Mouse (Mus musculus) thymus, postnatal 25 days (tissue): ENCODE data around the gene Gm21985.
"Not testable (repeated sequence)": the region's sequence is repeated elsewhere in the genome, so short reads cannot be mapped to it uniquely, and the experiment has no call there.

Experiments
- DNase-seq: peaks from one replicate; pipeline ENCODE4 v3.0.0; 2022

Gm21985 gene

DNA sequence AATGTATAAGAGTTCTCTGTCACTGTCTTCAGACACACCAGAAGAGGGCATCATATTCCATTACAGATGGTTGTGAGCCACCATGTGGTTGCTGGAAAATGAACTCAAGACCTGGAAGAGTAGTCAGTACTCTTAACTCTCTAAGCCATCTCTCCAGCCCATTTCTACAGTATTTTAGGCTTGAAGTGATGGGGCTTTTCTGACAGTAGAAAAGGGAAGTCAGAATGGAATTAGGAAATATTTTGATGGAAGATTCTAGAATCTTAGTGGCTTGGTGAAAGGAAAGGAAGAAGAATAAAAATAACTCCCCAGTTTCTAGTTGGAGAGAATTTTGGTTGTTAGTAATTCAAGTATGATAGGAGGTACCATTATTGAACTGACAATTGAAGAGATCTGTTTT is 127.8 kb downstream of the Gm21985 start:
- no peak for DNase-seq

DNA sequence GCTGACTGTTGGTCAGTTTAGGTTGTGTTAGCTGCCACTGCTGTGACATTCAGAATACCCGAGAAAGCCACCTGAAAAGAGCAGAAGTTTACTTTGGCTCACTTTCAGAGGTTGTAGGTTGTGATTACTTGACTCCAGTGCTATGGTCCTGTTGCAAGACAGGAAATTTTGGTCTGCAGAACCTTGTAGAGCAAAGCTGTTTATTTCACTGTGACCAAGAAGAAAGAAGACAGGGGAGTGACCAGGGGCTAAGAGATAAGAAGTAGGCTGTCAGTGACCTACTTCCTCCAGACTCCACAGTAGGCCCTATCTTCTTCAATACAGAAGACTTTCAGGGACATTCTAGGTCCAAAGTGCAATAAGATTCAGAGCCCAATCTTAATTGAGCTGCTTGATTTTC is 130.5 kb downstream of the Gm21985 start:
- no peak for DNase-seq

DNA sequence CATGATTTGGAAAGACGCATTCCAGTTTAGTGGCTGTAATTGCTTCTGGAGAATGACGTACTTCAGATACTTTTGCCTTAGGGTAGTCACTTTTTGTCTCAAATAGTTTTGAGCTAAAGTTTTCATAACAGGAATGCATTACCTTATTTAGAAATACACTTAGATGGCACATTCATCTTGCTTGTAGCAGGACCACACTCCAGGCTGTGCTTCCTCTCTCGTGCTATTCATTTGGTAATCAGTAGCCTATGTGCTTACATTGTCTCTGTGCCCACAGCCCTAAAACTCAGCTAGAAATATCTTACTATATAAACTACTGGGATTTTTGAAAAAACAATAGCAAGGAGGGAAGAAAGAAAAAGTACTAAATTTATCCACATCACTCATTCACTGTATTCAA is 140.9 kb downstream of the Gm21985 start:
- no peak for DNase-seq

DNA sequence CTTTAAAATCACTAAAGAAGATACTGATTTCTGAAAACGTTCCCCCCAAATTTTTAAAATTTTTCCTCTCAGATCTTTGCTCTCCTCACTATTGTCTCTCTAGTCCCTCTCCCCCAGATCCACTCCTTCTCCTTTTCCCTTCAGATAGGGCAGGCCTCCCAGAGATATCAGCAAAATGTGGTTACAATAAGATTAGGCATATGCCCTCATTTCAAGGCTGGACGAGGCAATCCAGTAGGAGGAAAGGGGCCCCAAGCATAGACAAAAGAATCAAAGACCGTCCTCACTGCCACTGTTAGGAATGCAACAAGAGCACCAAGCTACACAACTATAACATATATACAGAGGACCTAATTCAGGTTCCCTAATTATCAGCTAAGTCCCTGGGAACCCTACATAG is 159.2 kb downstream of the Gm21985 start:
- DNase-seq, result no peak

DNA sequence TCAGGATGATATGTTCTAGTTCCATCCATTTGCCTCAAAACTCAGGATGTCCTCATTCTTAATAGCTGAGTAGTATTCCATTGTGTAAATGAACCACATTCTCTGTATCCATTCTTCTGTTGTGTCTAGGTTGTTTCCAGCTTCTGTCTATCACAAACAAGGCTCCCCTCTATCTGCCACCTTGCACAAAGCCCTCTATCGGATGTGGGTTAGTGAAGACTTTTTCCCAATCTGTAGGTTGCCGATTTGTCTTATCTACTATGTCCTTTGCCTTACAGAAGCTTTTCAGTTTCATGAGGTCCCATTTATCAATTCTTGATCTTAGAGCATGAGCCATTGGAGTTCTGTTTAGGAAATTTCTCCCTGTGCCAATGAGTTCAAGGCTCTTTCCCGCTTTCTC is 162.4 kb downstream of the Gm21985 start:
- not testable (repeated sequence) for DNase-seq

DNA sequence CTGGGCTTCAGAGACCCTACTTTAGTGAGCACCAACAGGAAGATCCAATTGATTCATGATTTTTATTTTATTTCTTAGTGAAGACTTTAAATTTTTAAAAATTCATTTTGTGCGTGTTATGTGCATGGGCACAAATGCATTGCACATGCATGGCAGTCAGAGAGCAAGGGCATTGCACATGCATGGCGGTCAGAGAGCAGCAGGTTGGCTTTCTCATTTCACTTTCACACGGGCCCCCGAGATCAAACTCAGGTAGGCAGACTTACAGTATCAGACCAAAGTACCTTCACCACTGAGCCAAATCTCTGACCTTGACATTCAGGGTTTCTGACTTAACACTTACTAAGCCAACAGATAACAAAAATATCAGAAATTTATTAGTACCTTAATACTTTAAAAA is 163.6 kb downstream of the Gm21985 start:
- DNase-seq, result no peak

DNA sequence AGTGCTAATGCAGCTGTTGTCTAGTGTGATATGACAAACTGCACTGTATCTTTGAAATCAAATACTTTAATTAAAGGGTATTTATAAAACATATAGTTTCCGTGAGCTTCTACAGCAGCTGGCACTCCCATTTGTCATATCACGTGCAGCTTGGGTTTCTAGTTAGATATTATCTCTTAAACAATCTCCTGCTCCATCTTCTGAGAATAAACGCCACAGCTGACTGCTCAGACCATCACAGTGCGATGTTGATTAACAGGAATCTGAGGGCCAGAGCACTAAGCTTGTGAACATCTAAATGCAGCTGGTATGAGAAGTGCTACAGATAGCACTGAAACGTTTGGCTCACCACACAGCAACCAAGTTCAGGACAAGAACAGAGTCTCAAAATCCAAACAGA is 164.3 kb downstream of the Gm21985 start:
- DNase-seq, result no peak

DNA sequence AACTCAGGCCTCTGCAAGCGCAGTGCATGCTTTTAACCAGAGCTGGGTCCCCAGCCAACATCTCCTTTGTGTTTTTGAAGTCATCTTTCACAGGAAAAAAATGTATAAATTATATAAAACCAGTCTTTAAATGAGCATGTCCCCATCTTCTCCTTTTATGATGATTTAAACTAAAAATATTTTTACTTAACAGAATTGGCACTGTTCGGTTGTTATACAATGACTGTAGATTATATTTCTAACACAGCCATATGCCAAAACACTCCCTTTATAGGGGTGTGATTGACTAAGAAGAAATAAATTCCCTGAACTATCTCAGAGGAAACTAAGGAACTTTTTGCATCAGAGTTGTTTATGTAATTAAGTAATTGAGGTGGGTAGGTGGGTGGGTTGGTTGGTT is 166.4 kb downstream of the Gm21985 start:
- no peak for DNase-seq

DNA sequence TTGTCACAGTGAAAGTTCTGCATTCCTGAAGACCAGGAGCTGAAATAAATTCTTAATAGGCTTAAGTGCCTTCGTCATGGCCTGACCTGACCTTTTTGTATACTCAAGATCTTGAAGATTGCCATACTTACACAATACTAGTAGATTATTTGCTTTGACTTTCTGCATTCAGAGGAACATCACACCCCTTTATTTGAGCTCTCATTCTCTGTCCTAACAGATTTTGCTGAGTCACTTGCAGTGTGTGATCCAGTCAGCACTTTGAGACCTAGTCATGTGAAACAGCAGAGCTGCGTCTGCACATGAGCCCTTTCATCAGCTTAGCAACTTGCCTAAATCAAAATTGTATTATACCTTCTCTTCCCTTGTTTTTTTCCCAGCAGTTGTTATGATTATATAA is 167.2 kb downstream of the Gm21985 start:
- DNase-seq, result no peak

DNA sequence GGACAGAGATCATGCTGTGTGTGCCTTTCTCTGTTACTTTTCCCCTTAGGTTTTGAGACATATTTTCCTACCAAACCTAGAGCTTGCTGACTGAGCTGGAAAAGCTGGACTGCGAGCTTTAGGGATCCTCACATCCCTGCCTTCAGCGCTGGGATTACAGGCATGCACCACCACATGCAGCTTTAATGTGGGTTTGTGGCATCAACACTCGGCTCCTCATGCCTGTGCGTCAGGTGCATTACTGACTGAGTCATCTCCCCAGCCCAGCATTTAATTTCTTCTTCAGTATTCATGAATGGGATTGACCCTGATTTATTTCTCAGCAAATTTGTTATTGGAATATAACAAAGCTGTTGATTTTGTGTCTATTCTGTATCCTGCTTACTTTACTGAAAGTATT is 170.2 kb downstream of the Gm21985 start:
- no peak for DNase-seq

DNA sequence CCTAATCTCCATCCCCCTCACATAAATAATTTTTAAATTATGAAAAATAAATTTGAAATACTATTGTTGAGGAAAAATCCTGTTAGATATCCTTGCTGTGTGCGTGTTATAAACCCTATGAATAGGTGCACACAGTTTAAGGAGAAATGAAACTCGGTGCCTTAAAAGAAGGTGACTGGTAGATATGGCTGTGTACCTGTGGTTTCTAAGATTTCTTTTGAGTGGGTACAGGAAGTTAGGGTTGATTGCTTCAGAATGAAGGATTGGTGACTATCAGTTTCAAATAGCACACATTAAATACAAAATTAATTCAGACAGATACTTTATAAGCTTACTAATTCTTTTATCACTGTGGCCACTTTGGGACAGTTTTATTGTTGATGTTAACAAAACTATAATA is 171.5 kb downstream of the Gm21985 start:
- no peak for DNase-seq

DNA sequence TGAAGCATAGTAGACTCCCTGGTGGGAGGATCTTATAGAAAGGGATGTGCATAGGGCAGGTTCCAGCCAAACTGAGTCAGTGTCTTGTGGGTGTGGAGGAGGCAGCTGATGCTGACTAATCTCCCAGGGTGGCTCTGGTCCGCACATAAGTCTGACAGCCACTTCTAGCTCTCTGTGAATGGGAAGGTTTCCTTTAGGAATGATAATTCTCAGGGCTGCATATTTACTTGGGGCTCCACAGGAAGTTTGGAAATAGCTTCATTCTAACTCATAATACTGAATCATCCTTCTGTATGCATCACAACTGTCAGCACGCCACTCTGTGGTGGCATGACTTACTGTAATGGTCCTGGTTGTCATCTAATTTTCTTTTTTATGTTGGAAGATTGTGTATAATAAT is 177.4 kb downstream of the Gm21985 start:
- no peak for DNase-seq

DNA sequence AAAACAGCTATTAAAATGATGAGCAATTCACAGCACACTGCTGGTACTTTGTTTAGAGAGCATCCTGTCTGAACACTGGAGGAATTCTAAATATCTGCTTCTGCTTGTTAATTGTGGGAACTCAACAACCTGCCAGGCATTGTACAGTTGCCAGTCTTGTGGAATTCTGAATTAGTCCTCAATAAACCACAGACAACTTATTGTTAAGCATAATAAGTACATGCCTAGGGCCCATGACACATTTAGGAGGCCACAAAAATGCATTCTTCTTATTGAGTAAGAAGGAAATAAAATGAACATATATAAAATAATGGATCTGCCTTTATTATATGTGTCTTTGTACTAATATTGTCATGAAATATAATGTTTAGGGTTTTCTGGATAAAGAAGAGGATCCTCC is 179.4 kb downstream of the Gm21985 start:
- no peak for DNase-seq

DNA sequence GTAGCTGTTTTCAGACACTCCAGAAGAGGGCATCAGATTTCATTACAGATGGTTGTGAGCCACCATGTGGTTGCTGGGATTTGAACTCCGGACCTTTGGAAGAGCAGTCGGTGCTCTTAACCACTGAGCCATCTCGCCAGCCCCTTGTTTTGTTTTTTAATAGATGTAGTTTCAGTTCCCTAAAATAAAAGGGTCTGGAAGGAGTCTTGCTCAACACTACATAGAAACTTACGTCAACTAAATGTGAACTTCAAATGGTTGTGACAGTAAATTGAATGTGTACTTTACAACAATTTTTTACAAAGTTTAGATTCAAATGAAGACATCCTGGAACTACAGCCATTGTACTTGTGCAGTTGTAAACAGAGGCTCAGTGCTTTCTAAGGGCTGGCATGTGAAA is 181.9 kb downstream of the Gm21985 start:
- DNase-seq, result not testable (repeated sequence)

DNA sequence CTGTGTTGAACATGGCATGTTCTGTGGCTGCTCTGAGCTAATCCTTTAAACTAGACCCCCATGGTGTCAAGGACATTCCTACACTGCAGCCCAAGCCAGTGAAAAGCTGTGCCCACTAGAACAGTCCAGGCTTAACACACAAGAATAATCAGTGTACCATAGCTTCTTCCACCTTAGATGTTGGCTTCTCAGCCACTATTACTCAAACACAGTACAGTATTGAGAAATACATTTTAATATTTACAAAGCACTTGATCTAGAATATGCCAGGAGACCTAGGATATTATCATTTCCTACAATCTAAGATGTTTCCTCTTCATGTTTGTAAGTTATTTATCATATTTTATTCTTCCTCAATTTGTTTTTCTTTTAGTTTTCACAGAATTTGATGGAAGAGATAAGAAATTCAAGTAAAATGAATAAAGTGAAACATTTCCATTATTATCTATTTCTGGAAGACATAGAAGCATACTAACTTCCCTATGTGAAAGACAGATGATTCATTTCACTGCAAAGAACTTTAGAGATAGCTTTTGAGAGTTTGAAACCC is 182.5 kb downstream of the Gm21985 start:
- no peak for DNase-seq

DNA sequence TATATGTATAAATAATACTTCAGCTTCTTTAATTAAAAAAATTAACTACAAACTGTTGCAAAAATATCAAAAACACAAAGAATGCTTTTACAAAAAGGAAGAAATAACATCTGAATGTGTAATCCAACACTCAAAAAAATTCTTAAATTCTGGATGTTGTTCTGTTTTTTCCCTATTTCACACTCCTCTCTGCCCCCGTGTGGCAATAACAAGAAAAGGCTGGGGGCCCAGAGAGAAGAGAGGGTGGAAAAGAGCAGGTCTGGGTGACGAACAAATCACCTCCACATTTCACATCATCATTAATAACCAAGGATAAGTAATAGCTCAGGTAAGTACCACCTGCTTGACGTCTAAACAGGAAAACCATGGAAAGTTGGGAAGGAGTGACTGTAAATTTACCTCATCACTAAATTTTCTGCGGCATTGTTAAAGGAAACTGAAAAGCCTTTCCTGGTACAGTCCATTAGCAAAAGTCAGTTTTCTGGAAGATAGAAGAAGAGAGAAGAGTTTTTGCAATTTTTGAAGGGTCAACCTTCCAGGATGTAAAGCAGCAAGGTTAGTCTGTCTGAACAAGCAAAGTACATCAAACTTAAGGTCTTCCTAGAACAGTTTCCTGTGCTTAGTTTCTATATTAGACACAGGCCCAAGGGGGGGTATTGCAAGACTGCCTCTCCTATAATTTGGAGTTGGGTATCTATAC is 183.6 kb downstream of the Gm21985 start:
- DNase-seq, result peak; percentile 19

DNA sequence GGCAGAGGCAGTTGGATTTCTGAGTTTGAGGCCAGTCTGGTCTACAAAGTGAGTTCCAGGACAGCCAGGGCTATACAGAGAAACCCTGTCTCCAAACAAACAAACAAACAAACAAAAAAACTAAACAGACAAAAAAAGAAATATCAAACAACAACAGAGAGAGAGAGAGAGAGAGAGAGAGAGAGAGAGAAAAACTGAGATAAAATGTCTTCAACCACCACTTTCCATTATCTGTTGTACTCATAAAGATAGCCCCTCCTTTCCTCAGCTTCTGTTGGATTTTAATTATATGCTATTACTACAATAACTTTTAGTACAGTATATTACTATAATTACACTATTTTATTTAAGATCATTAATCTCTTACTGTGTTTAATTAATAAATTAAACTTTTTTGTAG is 186.4 kb downstream of the Gm21985 start:
- not testable (repeated sequence) for DNase-seq

DNA sequence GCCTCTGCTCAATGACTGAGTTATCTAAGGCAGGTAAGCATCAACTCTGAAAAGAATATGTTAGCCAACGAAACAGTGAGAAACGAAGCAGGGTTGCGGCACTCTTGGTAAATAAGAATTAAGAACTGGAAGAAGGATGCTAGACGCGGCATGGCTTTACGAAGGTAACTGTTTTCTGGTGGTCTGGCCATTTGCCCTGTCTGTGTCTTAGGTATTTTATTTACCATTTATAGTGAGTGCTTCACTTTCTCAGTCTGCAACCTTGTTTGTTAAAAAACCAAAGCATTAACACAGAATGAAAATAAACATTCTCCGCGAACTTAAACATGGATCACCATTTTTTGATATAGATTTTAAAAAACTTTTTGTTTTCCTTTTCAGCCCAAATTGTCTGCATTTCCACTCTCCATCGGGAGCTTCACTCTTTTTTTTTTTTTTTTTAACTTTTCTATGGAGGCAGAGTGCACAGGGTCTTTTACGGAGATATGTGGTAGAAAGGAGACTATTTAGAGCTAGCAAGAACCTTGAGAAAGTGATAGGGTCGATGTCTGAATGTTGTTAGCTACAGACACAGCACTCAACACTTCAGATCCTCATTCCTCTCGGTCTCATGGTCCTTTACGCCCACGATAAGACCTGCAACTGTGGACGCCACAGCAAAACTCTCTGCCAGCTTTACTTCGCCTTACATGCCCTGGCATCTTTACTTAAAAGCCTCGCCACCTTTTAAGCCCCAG is 188.2 kb downstream of the Gm21985 start:
- no peak for DNase-seq

DNA sequence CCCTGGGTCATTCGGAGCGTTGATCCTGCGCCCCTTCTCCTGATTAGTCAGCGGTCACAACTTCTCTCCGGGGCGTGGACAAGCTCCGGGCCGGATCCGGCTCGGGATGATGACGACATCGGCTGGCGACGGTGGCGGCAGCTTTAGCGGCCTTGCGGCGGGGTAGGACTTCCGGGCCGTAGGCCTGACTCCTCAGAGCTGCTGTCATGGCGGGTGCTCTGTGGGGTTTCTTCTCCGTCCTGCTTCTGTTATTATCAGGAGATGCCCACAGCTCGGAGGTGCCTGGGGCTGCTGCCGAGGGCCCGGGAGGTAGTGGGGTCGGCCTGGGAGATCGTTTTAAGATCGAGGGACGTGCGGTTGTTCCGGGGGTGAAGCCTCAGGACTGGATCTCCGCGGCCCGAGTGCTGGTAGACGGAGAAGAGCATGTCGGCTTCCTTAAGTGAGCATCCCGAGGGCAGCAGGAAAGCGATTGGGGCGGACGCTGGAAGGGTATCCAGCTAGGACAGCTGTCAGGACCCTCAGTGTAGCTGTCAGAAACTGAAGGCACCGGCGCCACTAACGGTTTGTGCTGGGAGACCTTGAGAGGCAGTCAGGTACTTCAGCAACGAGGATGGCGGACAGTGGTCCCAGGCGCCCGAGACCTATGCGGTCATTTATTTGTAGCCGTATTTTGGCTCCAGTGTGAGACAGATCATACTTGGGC is 188.9 kb downstream of the Gm21985 start, which contains the start of gene Emc7:
Gene Emc7, plus strand, starts transcription at position 136 of the 703 bp plus-strand sequence.
- DNase-seq, result peak; percentile 96
